Mouse (Mus musculus): Measurements from ENCODE around the gene Eif1ad. TPM values are rescaled to one million over a fixed set of nuclear protein-coding genes. Genes with fewer than 3 reads are reported as not detected.
"Not testable (repeated sequence)": the region's sequence is repeated elsewhere in the genome, so short reads cannot be mapped to it uniquely, and the experiment has no call there.

Gene Eif1ad
- total and polyA plus RNA-seq, 2 experiments from 2014 or later = 21.2 to 49.2 TPM

- DNase-seq (ENCODE audit: low spot score) = no peak
- Histone ChIP-seq H3K9me3 (ENCODE audit: low read length) (no peaks in the 10 kb centered on the region), H3K9ac (replicated peaks; ENCODE audit: low read length) (no peak overlapping the region), H3K4me3 (ENCODE audit: low read length) (no peak overlapping the region), H3K4me1 (ENCODE audit: insufficient read depth, low read length) (no peaks in the 10 kb centered on the region; the same call in 1 of the 2 replicates), H3K27me3 (ENCODE audit: insufficient read depth, low read length) (no peaks in the 10 kb centered on the region), H3K27ac (no peak overlapping the region), H3K36me3 (ENCODE audit: insufficient read depth, low read length) (no peaks in the 10 kb centered on the region), H3K4me2 (ENCODE audit: low read depth, low read length) (no peak overlapping the region)
- no peak for TF ChIP-seq CTCF (IDR thresholded peaks at IDR 0.05; ENCODE audit: low read depth)
- no peak; the same call in 1 of the 2 replicates for ATAC-seq
- WGBS = 81% methylated on average over 6 of the region's 6 CpGs
These were observed 21.0 kb upstream of the Eif1ad start for GRCm38 (mm10) chr19:5345297-5346131.

- no peaks in the 10 kb centered on the region for H3K36me3 ChIP-seq (ENCODE audit: insufficient read depth, low read length)
- no peak overlapping the region for H3K4me2 ChIP-seq (ENCODE audit: low read depth, low read length)
- no peaks in the 10 kb centered on the region; the same call in 1 of the 2 replicates for H3K4me1 ChIP-seq (ENCODE audit: insufficient read depth, low read length)
- H3K27ac ChIP-seq = no peak overlapping the region
- no peak overlapping the region for H3K9ac ChIP-seq (replicated peaks; ENCODE audit: low read length)
- H3K9me3 ChIP-seq (ENCODE audit: low read length) = no peaks in the 10 kb centered on the region
- DNase-seq (ENCODE audit: low spot score) (no peak), ATAC-seq (no peak)
- WGBS = 75% methylated on average over 6 of the region's 6 CpGs
- no peaks in the 10 kb centered on the region for H3K27me3 ChIP-seq (ENCODE audit: insufficient read depth, low read length)
- no peak overlapping the region for H3K4me3 ChIP-seq (ENCODE audit: low read length)
- no peak for TF ChIP-seq CTCF (IDR thresholded peaks at IDR 0.05; ENCODE audit: low read depth)
These were observed 18.5 kb upstream of the Eif1ad start for GRCm38 (mm10) chr19:5348064-5348463.

GRCm38 (mm10) chr19:5348526-5349501, 17.7 kb upstream of the Eif1ad start:
- TF ChIP-seq CTCF (IDR thresholded peaks at IDR 0.05; ENCODE audit: low read depth) = peak; percentile 70
- Histone ChIP-seq H3K9me3 (ENCODE audit: low read length) (no peaks in the 10 kb centered on the region), H3K27ac (no peak overlapping the region), H3K4me2 (ENCODE audit: low read depth, low read length) (peak overlapping the region; percentile 63), H3K4me1 (ENCODE audit: insufficient read depth, low read length) (no peaks in the 10 kb centered on the region; the same call in 1 of the 2 replicates), H3K36me3 (ENCODE audit: insufficient read depth, low read length) (no peaks in the 10 kb centered on the region), H3K27me3 (ENCODE audit: insufficient read depth, low read length) (no peaks in the 10 kb centered on the region), H3K9ac (replicated peaks; ENCODE audit: low read length) (peak overlapping the region; percentile 56), H3K4me3 (ENCODE audit: low read length) (peak overlapping the region; percentile 33)
- peak; percentile 66 for ATAC-seq
- DNase-seq (ENCODE audit: low spot score) = peak; percentile 66
- 7% methylated on average over 34 of the region's 34 CpGs for WGBS

- not testable (repeated sequence) for H3K36me3 ChIP-seq (ENCODE audit: insufficient read depth, low read length); ATAC-seq; H3K27ac ChIP-seq; DNase-seq (ENCODE audit: low spot score); H3K27me3 ChIP-seq (ENCODE audit: insufficient read depth, low read length); H3K4me1 ChIP-seq (ENCODE audit: insufficient read depth, low read length); H3K9me3 ChIP-seq (ENCODE audit: low read length)
- peak within 1 kb of the TSS; percentile 63 for H3K4me2 ChIP-seq (ENCODE audit: low read depth, low read length)
- WGBS = 66% methylated on average over 6 of the region's 6 CpGs
- peak within 1 kb of the TSS; percentile 33 for H3K4me3 ChIP-seq (ENCODE audit: low read length)
- H3K9ac ChIP-seq (replicated peaks; ENCODE audit: low read length) = peak within 1 kb of the TSS; percentile 56
These were observed 17.1 kb upstream of the Eif1ad start, which contains the start of gene Cst6 for GRCm38 (mm10) chr19:5349502-5349873. Gene Cst6, minus strand, starts transcription at chr19:5349574.

- Histone ChIP-seq H3K9ac (replicated peaks; ENCODE audit: low read length) (no peak overlapping the region), H3K36me3 (ENCODE audit: insufficient read depth, low read length) (no peaks in the 10 kb centered on the region), H3K9me3 (ENCODE audit: low read length) (no peaks in the 10 kb centered on the region), H3K27ac (no peak overlapping the region), H3K4me2 (ENCODE audit: low read depth, low read length) (no peak overlapping the region), H3K4me1 (ENCODE audit: insufficient read depth, low read length) (no peaks in the 10 kb centered on the region; the same call in 1 of the 2 replicates), H3K27me3 (ENCODE audit: insufficient read depth, low read length) (no peaks in the 10 kb centered on the region), H3K4me3 (ENCODE audit: low read length) (no peak overlapping the region)
- no peak for TF ChIP-seq CTCF (IDR thresholded peaks at IDR 0.05; ENCODE audit: low read depth)
- ATAC-seq (no peak), DNase-seq (ENCODE audit: low spot score) (no peak)
- 79% methylated on average over 2 of the region's 2 CpGs for WGBS
These were observed 12.9 kb upstream of the Eif1ad start for GRCm38 (mm10) chr19:5353609-5354008.

GRCm38 (mm10) chr19:5356080-5356479, 10.5 kb upstream of the Eif1ad start:
- Histone ChIP-seq H3K4me2 (ENCODE audit: low read depth, low read length) (no peak overlapping the region), H3K9me3 (ENCODE audit: low read length) (no peaks in the 10 kb centered on the region), H3K27me3 (ENCODE audit: insufficient read depth, low read length) (no peaks in the 10 kb centered on the region), H3K36me3 (ENCODE audit: insufficient read depth, low read length) (no peaks in the 10 kb centered on the region), H3K4me1 (ENCODE audit: insufficient read depth, low read length) (no peaks in the 10 kb centered on the region), H3K4me3 (ENCODE audit: low read length) (no peak overlapping the region), H3K27ac (no peak overlapping the region), H3K9ac (replicated peaks; ENCODE audit: low read length) (no peak overlapping the region)
- DNase-seq (ENCODE audit: low spot score) = no peak
- no CpG with 5 or more reads among the region's 1 CpGs for WGBS
- TF ChIP-seq CTCF (IDR thresholded peaks at IDR 0.05; ENCODE audit: low read depth) = no peak
- no peak for ATAC-seq

Measured in hindbrain, postnatal 0 days (tissue).